Mouse (Mus musculus) left cerebral cortex, postnatal 36 days (tissue): ENCODE data around the gene Cdk18. TPM values are rescaled to one million over a fixed set of nuclear protein-coding genes. Genes with fewer than 3 reads are reported as not detected.

Source experiments
- DNase-seq, 2 experiments: peaks; one replicate each; pipeline ENCODE4 v3.0.0; 2021 to 2022; ENCODE audit warnings: low spot score in 2 of 2, mixed read lengths in 1 of 2
- intact Hi-C: fragments of 180-260 bp; cut with DNase I; formaldehyde crosslinking; loops from one replicate; pipeline ENCODE4 v1.15.1; 2025
- total RNA-seq, 2 experiments: library from RNA; stranded (reverse); gene quantifications; 2 replicates each; pipeline ENCODE4 v1.2.3; 2021

Gene Cdk18
- total RNA-seq, 2 experiments from 2014 or later = 29.6 to 31.5 TPM

DNA sequence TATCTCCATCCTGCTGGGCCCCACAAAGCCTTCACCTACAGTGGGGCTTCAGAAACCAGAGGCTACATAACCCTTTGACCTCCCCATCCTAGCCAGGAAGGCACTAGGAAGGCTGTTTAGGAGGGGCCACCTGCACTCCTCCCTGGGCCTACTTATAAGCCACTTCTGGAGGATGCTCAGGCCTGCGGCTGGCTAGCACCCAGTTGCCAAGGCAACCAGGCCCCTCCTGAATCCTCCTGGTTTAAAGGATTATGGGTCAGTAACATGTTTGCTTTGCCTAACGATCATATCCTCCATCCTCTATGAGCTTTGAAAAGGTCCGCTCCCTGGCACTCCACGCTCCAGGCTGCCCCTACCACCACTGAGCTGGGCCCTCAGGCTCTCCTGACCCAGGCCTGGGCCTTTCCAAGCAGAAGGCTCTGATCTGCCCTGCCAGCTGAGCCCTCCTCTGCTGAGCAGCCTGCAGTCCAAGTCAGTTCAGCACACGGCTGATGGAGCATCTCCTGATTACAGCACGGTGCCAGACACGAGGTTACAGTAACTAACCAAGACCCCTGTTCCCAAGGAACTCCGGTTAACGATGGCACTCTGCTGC lies 16.0 kb downstream of the Cdk18 start:
- intact Hi-C loops = loop anchor here (5.0 kb wide), 1 partner anchor 234 kb away; no protein-coding TSS in a partner anchor
- no peak for DNase-seq

DNA sequence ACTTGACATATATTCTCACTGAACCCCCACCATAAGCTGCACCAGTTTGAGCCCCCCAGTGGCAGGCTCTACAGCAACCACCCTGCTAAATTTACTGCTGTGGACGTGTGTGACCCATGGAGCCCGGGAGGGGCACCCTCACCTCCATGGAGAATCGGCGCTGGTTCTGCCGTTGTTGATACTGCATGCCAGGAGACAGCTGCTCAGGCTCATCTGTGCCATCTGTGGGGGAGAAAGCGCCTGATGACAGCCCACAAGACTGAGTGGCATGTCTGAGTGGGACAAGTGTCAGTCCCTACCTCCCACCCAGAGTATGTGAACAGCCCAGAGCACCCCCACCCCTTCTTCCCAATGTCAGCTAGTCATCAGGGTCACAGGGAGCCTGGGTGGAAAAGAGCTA lies 17.6 kb downstream of the Cdk18 start:
- intact Hi-C loops = loop anchor here (1.0 to 5.0 kb wide), 3 partner anchors 33 to 235 kb away; no protein-coding TSS in a partner anchor
- peak; percentile 37 to 38 for DNase-seq

DNA sequence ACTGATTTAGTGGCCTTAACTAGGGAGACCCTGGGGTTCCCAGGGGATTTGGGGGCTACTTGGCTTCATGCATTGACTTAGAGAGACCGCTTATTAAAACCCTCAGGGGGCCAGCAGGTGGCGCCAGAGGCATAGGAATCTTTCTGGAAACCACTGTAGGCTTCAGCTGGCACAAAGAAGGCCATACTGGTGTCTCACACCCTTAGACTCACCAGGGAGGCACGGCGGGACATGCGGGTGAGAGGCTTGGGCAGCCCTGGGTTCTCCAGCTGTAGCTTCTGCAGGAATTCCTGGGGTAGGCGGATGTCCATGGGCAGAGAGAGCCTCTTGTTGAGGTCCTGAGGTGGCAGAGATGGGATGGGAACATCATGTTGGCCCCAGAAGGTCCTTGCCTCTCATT lies 18.2 kb downstream of the Cdk18 start:
- intact Hi-C loops = loop anchor here (1.0 to 5.0 kb wide), 3 partner anchors 34 to 236 kb away; no protein-coding TSS in a partner anchor
- DNase-seq = peak; percentile 83

GRCm38 (mm10) chr1:132116606-132117005 lies 22.9 kb downstream of the Cdk18 start:
- DNase-seq = peak; percentile 61
- intact Hi-C loops = loop anchor here (1.0 to 5.0 kb wide), 3 partner anchors 69 to 134 kb away; no protein-coding TSS in a partner anchor

GRCm38 (mm10) chr1:132113098-132113497 lies 26.4 kb downstream of the Cdk18 start:
- no peak for DNase-seq
- intact Hi-C loops = no loop called here

GRCm38 (mm10) chr1:132112426-132112825 lies 27.1 kb downstream of the Cdk18 start:
- intact Hi-C loops = no loop called here
- DNase-seq = no peak

- intact Hi-C loops = no loop called here
- no peak for DNase-seq
These were observed 28.1 kb downstream of the Cdk18 start for GRCm38 (mm10) chr1:132111411-132111810.

DNA sequence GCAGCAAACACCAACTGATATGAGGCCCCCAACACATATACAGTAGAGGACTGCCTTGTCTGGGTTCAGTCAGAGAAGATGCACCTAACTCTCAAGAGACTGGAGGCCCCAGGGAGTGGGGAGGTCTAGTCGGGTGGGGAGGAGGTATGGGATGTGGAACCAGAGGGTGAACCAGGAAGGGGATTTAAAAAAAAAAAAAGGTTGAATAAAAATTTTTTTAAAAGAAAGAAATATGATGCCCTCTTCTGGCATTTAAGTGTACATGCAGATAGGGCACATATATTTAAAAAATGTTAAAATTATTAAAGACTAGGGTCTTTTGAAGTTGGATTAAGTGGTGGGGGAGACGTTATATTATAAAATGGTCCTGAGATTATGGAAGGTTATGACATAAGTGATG lies 30.1 kb downstream of the Cdk18 start:
- DNase-seq = no peak
- intact Hi-C loops = loop anchor here (5.0 kb wide), 1 partner anchor 172 kb away; no protein-coding TSS in a partner anchor

DNA sequence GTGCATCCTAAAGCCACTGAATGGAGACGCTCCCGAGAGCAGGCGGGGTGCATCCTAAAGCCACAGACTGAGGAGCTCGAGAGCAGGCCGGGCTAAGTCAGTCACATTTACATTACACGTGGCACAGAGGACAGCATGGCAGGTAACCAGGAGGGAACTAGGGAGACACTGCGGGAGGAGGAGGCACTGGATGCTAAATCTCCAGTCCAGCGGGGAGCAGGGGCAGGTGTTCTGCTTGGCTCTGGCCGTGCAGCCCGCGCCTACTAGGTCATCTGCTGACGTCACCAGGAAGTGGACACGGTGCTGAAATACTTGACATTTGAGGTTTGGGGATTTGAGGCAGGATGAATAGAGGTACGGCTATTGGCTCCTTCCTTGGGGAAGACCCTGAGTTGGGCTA lies 35.1 kb downstream of the Cdk18 start:
- intact Hi-C loops = no loop called here
- DNase-seq = no peak

- no peak for DNase-seq
- intact Hi-C loops = no loop called here
These were observed 37.4 kb downstream of the Cdk18 start for GRCm38 (mm10) chr1:132101953-132102697.

DNA sequence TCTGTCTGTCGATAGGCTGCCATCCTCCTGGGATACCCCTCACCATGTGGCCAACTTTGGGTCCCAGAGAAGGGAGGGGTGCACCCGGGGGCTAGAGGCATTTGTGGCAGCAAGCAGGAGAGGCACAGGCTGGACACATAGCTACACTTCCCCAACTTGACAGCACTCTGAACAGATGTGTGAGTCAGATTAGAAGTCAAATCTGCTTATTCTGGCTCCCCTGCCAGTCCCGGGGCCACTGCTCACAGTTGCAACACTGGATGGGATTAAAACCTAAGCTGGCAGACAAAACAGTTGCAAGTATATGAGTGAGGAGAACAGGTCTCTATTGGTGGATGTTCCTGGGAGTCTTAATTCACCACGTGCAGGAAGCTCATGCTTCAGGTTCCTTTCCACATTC lies 39.7 kb downstream of the Cdk18 start:
- intact Hi-C loops = no loop called here
- no peak for DNase-seq

DNA sequence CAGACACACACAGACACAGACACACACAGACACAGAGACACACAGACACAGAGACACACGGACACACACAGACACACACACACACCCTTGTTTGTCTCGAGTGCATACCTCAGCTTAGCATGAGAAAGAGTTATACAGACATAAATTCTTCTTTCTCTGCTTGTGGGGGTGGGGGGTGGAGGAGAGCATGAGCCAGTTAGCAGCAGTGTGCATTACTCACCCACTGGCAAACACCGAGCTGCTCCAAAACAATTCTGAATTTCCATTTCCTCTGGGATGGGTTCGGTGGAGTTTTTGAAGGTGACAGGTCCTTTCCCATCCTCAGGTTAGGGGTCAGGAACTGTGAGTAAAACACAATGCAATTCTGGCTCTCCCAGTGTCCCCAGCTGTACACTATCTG lies 40.5 kb downstream of the Cdk18 start:
- intact Hi-C loops = no loop called here

GRCm38 (mm10) chr1:132098076-132098475 lies 41.4 kb downstream of the Cdk18 start:
- intact Hi-C loops = no loop called here
- no peak for DNase-seq

More for the DNA sequence above, 40.5 kb downstream of the Cdk18 start:
- no peak for DNase-seq

DNA sequence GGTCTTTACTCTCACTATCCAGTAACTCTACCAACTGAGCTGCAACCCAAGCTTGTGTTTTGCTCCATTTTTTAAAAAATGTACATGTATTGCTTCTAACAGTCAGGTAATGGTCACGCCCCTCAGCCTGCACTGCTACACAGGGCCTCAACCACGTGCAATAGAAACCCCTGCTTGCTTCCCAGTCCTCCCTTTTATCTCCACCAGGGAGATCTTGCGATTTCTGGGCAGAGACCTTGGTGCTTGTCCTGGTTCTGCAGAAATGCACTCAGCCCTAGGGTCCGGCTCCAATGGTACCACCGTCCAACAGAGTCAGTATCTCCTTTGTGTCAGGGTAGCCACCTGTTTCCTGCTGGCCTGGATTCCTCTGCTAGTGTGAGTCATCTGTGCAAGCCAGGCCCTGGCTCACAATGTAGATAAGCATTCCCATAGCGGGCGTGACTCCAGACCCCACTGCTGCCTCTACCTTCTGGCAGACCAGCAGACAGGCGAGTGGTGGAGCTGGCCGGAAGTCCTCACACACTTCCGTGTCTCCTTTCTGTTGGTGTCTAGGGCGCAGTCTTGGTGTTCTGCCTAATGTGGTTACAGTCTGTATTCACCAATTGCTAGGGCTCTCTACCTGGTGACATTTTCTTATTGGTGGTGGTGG lies 44.0 kb downstream of the Cdk18 start:
- no peak for DNase-seq
- intact Hi-C loops = no loop called here

DNA sequence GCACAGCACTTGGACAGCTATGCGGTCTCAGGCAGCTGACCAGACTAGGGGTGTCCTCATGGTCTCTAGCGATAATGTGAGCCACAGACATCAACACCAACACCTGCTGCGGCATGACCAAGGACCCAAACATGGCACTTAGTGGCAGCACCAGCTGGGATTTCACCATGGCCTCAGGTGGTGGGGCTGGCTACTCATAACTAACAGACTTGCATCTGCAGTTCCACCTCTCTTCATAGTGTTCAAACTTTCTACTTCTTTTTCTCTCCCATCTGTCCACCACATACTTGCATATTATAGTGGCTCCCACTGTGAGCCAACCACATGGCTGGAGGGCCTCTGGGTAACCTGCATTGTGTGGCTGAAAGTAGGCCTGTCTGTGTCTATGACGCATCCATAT lies 46.2 kb downstream of the Cdk18 start:
- DNase-seq = no peak
- intact Hi-C loops = no loop called here

DNA sequence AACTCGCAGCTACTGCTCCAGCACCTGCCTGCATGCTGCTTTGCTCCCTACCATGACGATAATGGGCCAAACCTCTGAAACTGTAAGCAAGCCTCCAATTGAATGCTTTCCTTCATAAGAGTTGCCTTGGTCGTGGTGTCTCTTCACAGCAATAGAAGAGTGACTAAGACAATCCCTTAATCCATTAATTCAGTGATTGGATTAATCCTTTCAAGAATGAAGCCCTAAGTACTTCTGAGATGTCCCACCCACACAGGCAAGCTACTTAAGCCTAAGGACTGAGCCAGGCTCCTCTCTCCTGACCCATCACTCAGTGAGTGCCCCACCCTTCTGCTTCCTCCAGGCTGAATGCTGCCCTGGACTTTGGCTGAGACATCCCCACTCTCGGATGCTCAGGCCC lies 49.2 kb downstream of the Cdk18 start:
- no peak for DNase-seq
- intact Hi-C loops = no loop called here

DNA sequence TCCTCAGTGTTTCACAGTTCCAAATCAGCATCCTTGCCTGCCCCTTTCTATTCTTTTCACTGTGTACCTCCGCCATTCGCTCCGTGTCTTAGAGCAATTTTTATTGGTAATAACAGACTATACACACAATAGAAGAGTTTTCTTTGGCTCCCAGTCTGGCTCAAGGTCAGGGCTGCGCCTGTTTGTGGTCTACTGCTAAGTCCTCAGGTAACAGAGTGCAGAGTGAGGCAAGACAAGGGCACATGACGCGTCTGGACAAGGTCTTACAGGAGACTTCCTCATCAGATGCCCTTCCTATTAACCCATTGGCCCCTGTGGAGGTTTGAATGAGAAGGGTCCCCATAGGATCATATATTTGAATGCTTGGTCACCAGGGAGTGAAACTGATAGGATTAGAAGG lies 49.7 kb downstream of the Cdk18 start:
- DNase-seq = no peak
- intact Hi-C loops = no loop called here

- peak; percentile 58 to 71 for DNase-seq
- intact Hi-C loops = no loop called here
These were observed 51.3 kb downstream of the Cdk18 start for GRCm38 (mm10) chr1:132088181-132088671.

DNA sequence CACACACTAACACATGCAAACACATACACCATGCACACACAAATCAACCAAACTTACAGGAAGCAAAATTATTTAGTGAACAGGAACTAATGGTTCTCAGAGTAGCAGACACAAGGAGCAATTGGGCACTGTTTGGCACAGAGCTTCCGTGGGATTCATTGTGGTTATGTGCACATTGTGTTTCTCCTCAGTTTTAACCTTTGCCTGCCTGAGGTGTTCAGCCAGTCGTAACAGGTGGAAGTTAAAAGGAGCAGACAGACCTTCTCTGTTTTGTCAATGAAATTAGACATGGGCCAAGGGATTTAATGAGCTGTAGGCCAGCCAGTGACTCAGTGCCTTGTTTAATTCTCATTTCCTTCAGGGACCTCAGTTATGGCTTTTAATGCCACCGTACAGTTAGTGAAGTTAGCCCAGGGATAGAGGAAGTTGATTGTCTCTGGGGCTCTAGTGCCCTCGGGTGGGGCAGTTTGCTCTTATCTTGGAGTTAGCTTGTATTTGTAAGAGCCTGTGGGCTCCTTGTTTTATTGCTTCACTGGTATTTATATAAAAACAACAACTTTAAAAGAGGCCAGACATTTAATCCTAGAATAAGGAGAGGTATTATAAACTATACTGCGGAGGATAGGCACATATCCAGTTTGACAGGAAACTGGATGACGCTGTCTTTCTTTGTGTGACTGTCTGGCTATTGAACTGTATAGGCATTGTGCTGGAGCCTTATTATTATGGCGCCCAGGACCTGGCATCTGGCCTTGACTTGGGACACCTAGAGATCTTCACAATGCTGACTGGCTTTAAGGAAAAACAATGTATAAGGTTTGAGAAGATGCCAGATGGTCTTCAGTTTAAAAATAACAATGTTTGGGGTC lies 54.1 kb downstream of the Cdk18 start:
- intact Hi-C loops = no loop called here
- DNase-seq = no peak

- intact Hi-C loops = no loop called here
- DNase-seq = no peak
These were observed 61.1 kb downstream of the Cdk18 start for GRCm38 (mm10) chr1:132078413-132078812.
